Mouse (Mus musculus): ENCODE data around the gene Cpxm1. TPM values are rescaled to one million over a fixed set of nuclear protein-coding genes. Genes with fewer than 3 reads are reported as not detected.
"Not testable (repeated sequence)": the region's sequence is repeated elsewhere in the genome, so short reads cannot be mapped to it uniquely, and the experiment has no call there.

Cpxm1 gene
- total and polyA plus RNA-seq, 3 experiments, result 6.5 to 10.7 TPM; not detected in 1

DNA sequence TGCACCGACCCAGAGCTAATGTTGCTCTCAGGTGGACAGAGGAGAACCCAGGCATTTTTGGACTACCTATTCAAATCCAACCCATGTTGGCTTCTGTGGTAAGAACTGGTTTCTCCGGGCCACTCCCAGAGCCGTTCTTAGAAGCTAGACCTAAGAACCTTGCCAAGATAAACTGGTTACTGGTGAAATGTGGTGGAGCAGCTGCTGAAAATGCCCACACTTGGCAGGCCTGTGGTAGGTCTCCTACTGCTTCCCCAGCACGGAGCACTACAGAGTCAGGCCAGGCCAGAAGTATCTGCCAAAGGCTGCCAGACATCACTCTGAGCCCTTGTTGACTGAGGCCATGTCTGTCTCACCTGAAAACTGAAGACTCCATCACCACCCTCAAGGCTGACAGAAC is 22.4 kb downstream of the Cpxm1 start:
- Histone ChIP-seq H3K9ac (ENCODE audit: control insufficient read depth, low read depth, low read length, poor library complexity, severe bottlenecking) (no peak overlapping the region), H3K4me3 (ENCODE audit: control insufficient read depth in 1 of 2, insufficient read depth in 1 of 2, low read depth in 2 of 2, low read length in 2 of 2) (no peak overlapping the region), H3K79me2 (ENCODE audit: control insufficient read depth, insufficient read depth, low read length, poor library complexity) (no peaks in the 10 kb centered on the region), H3K9me3 (replicated peaks; ENCODE audit: insufficient read depth, low read length) (no peaks in the 10 kb centered on the region), H3K27me3 (ENCODE audit: control insufficient read depth in 1 of 2, insufficient read depth in 2 of 2, low read length in 2 of 2) (peaks cover 0 to 11% of the 10 kb centered on the region in 2 experiments; a peak in 2 of 4 replicates), H3K36me3 (ENCODE audit: control insufficient read depth in 1 of 2, insufficient read depth in 2 of 2, low read length in 2 of 2) (peaks cover 0 to 4% of the 10 kb centered on the region in 2 experiments; a peak in 2 of 4 replicates), H3K27ac (ENCODE audit: control insufficient read depth, low read depth, low read length) (no peak overlapping the region), H3K4me1 (ENCODE audit: control insufficient read depth in 1 of 2, insufficient read depth in 2 of 2, low read length in 2 of 2) (peaks cover 4 to 6% of the 10 kb centered on the region in 2 experiments; a peak in 3 of 4 replicates)
- no peak for DNase-seq (ENCODE audit: low read depth, low spot score)
- TF ChIP-seq UBTF (IDR thresholded peaks at IDR 0.05; ENCODE audit: borderline replicate concordance, insufficient read depth, low read depth, low read length) (no peak), GABPA (IDR thresholded peaks at IDR 0.05; ENCODE audit: low read depth, low read length) (no peak), MYB (IDR thresholded peaks at IDR 0.05; ENCODE audit: low read depth, low read length) (no peak), ZNF384 (IDR thresholded peaks at IDR 0.05; ENCODE audit: low read depth, low read length) (no peak)

DNA sequence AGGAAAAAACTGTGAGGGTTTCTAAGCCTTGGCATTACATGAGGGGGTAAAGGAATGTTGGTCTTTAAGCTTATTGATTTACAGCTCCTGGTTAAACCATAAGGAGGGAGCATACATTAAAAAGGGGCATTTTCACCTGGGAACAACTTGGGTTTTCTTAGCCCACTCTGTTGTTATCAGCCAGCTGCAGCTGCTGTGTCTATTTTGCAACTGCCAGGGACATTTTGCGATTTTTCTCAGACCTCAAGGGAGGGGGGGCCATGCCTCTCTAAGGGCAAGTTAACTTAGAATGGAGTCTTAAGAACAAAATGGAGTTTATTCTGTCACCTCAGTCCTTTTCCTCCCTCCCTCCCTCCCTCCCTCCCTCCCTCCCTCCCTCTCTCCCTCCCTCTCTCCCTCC is 24.3 kb downstream of the Cpxm1 start:
- not testable (repeated sequence) for H3K36me3 ChIP-seq (ENCODE audit: control insufficient read depth in 1 of 2, insufficient read depth in 2 of 2, low read length in 2 of 2); H3K4me3 ChIP-seq (ENCODE audit: control insufficient read depth in 1 of 2, insufficient read depth in 1 of 2, low read depth in 2 of 2, low read length in 2 of 2); H3K27me3 ChIP-seq (ENCODE audit: control insufficient read depth in 1 of 2, insufficient read depth in 2 of 2, low read length in 2 of 2); H3K9ac ChIP-seq (ENCODE audit: control insufficient read depth, low read depth, low read length, poor library complexity, severe bottlenecking); H3K9me3 ChIP-seq (replicated peaks; ENCODE audit: insufficient read depth, low read length); H3K4me1 ChIP-seq (ENCODE audit: control insufficient read depth in 1 of 2, insufficient read depth in 2 of 2, low read length in 2 of 2); H3K79me2 ChIP-seq (ENCODE audit: control insufficient read depth, insufficient read depth, low read length, poor library complexity); H3K27ac ChIP-seq (ENCODE audit: control insufficient read depth, low read depth, low read length)
- peak; percentile 70 for DNase-seq (ENCODE audit: low read depth, low spot score)
- TF ChIP-seq ETS1 (IDR thresholded peaks at IDR 0.05; ENCODE audit: low read depth, low read length) (0 out of 2 replicates have a peak, but pooled peaks have one; percentile 24), SIN3A (IDR thresholded peaks at IDR 0.05; ENCODE audit: low read length) (0 out of 2 replicates have a peak, but pooled peaks have one; percentile 13), TCF12 (IDR thresholded peaks at IDR 0.05; ENCODE audit: low read depth, low read length) (peak; percentile 87), GATA1 (IDR thresholded peaks at IDR 0.05; ENCODE audit: low read depth, low read length) (peak; percentile 57; the same call in 1 of the 2 replicates), TAL1 (IDR thresholded peaks at IDR 0.05; ENCODE audit: low read length) (peak; percentile 86), EP300 (IDR thresholded peaks at IDR 0.05; ENCODE audit: low read depth in 1 of 2, low read length in 2 of 2) (peak; percentile 59 to 78; a peak in 3 of 4 replicates)

DNA sequence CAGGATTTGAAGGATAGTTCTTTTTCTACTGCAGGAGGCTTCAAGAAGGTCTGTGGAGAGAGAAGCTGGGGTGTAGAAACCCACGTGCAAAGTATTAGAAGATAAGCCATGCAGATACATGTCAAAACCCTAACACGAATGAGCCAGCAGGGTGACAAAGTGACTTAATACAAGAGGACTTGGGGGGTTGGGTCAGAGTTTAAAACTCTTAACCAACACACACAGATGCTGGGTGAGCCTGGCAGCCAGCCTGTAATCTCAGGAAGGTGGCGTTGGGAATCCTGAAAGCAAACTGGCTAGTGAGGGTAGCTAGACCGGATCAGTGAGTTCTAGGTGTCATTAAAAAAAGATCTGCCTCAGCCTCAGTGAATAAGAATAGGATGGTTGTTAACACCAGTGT is 30.0 kb downstream of the Cpxm1 start:
- TF ChIP-seq MAFK (IDR thresholded peaks at IDR 0.05; ENCODE audit: borderline replicate concordance, low read depth, low read length) (no peak), NELFE (IDR thresholded peaks at IDR 0.05; ENCODE audit: low read depth, low read length) (no peak)
- Histone ChIP-seq H3K27me3 (ENCODE audit: control insufficient read depth in 1 of 2, insufficient read depth in 2 of 2, low read length in 2 of 2) (no peaks in the 10 kb centered on the region), H3K9ac (ENCODE audit: control insufficient read depth, low read depth, low read length, poor library complexity, severe bottlenecking) (no peak overlapping the region), H3K4me1 (ENCODE audit: control insufficient read depth in 1 of 2, insufficient read depth in 2 of 2, low read length in 2 of 2) (peaks cover 0 to 3% of the 10 kb centered on the region in 2 experiments; a peak in 1 of 4 replicates), H3K27ac (ENCODE audit: control insufficient read depth, low read depth, low read length) (no peak overlapping the region), H3K4me3 (ENCODE audit: control insufficient read depth in 1 of 2, insufficient read depth in 1 of 2, low read depth in 2 of 2, low read length in 2 of 2) (no peak overlapping the region), H3K36me3 (ENCODE audit: control insufficient read depth in 1 of 2, insufficient read depth in 2 of 2, low read length in 2 of 2) (no peaks in the 10 kb centered on the region), H3K9me3 (replicated peaks; ENCODE audit: insufficient read depth, low read length) (no peaks in the 10 kb centered on the region), H3K79me2 (ENCODE audit: control insufficient read depth, insufficient read depth, low read length, poor library complexity) (no peaks in the 10 kb centered on the region)
- DNase-seq (ENCODE audit: low read depth, low spot score), result no peak

All from MEL (cell line).